In genomic region chr14:48125971-48126370, GRCm38 (mm10) we compare ENCODE assay signal across 29 mouse cellular contexts.
"Had no signal": no experiment of that assay in that cellular context is flagged by ENCODE, and none has a peak within 500 bp of the region (broad histone marks: within the 10 kb centered on the region; RNA-seq: fewer than 3 reads in every experiment).

No protein-coding gene starts in this region.

- DNase-seq: left cerebral cortex, postnatal 4 days; liver; liver, embryonic 13.5 days; liver, postnatal 0 days; lung, adult 18-20 months; lung, adult 2 months; lung, embryonic 14.5 days; lung, postnatal 14 days; lung, postnatal 4 days; midbrain, embryonic 14.5 days had no signal

- H3K36me3 ChIP-seq: limb, embryonic 12.5 days; limb, embryonic 13.5 days; limb, embryonic 15.5 days; liver, embryonic 12.5 days; liver, embryonic 13.5 days; liver, embryonic 15.5 days; lung, embryonic 15.5 days; midbrain, embryonic 13.5 days; midbrain, embryonic 15.5 days; neural tube, embryonic 12.5 days; neural tube, embryonic 13.5 days had no signal

- H3K4me2 ChIP-seq: limb, embryonic 12.5 days; limb, embryonic 13.5 days; limb, embryonic 15.5 days; liver, embryonic 11.5 days; liver, embryonic 12.5 days; liver, embryonic 13.5 days; liver, embryonic 15.5 days; lung, embryonic 14.5 days; lung, embryonic 15.5 days; midbrain, embryonic 12.5 days; midbrain, embryonic 13.5 days; midbrain, embryonic 15.5 days; neural tube, embryonic 12.5 days; neural tube, embryonic 13.5 days had no signal

- ATAC-seq: liver, embryonic 12.5 days; liver, postnatal 0 days; lung, postnatal 0 days; midbrain, embryonic 13.5 days; midbrain, embryonic 15.5 days; midbrain, embryonic 16.5 days had no signal

- H3K4me3 ChIP-seq: limb, embryonic 10.5 days; limb, embryonic 12.5 days; limb, embryonic 13.5 days; limb, embryonic 15.5 days; liver, embryonic 12.5 days; liver, embryonic 13.5 days; liver, embryonic 15.5 days; lung, embryonic 15.5 days; megakaryocyte, embryonic 14.5 days; midbrain, embryonic 12.5 days; midbrain, embryonic 13.5 days; midbrain, embryonic 15.5 days; myocyte; neural tube, embryonic 12.5 days; neural tube, embryonic 13.5 days had no signal

- H3K27ac ChIP-seq: limb, embryonic 10.5 days; limb, embryonic 12.5 days; limb, embryonic 13.5 days; limb, embryonic 15.5 days; liver, embryonic 12.5 days; liver, embryonic 13.5 days; liver, embryonic 14.5 days; liver, embryonic 15.5 days; lung, embryonic 15.5 days; macrophage; midbrain, embryonic 12.5 days; midbrain, embryonic 13.5 days; midbrain, embryonic 15.5 days; neural tube, embryonic 12.5 days; neural tube, embryonic 13.5 days had no signal

- H3K27me3 ChIP-seq: limb, embryonic 12.5 days; limb, embryonic 15.5 days; lung, embryonic 15.5 days; midbrain, embryonic 13.5 days; neural tube, embryonic 12.5 days; neural tube, embryonic 13.5 days had no signal

- H3K9me3 ChIP-seq: limb, embryonic 10.5 days; limb, embryonic 12.5 days; limb, embryonic 13.5 days; limb, embryonic 15.5 days; liver, embryonic 12.5 days; liver, embryonic 13.5 days; liver, embryonic 15.5 days; lung, embryonic 15.5 days; megakaryocyte, embryonic 14.5 days; midbrain, embryonic 12.5 days; midbrain, embryonic 13.5 days; midbrain, embryonic 15.5 days; neural tube, embryonic 12.5 days; neural tube, embryonic 13.5 days had no signal

- H3K9ac ChIP-seq: limb, embryonic 12.5 days; limb, embryonic 13.5 days; limb, embryonic 15.5 days; liver, embryonic 12.5 days; liver, embryonic 13.5 days; liver, embryonic 14.5 days; liver, embryonic 15.5 days; liver, postnatal 0 days; lung, embryonic 14.5 days; lung, embryonic 15.5 days; midbrain, embryonic 12.5 days; midbrain, embryonic 15.5 days; neural tube, embryonic 12.5 days; neural tube, embryonic 13.5 days had no signal
